Mouse (Mus musculus) limb, embryonic 12.5 days (tissue): ENCODE data around the gene Acaa1a. TPM values are rescaled to one million over a fixed set of nuclear protein-coding genes. Genes with fewer than 3 reads are reported as not detected.

Experiments used
- ATAC-seq: fragments of 200-750 bp; cut with Nextera tagmentation; 2 replicates; pipeline ENCODE4 v1.8.0; 2017; ENCODE audit warnings: low read depth, moderate TSS enrichment; ENCODE audit not compliant: insufficient number of reproducible peaks, insufficient read depth, low FRiP score, low TSS enrichment
- H3K27ac ChIP-seq: fragments of 300-500 bp; sonication (generic); 2 replicates; pipeline ENCODE4 v1.5.1; 2016; ENCODE audit warnings: mild to moderate bottlenecking, moderate library complexity
- H3K27me3 ChIP-seq: fragments of 300-500 bp; sonication (generic); 2 replicates; pipeline ENCODE4 v1.6.1; 2016; ENCODE audit warnings: mild to moderate bottlenecking, moderate library complexity
- H3K36me3 ChIP-seq: fragments of 300-500 bp; sonication (generic); 2 replicates; pipeline ENCODE4 v1.6.1; 2016; ENCODE audit warnings: mild to moderate bottlenecking, moderate library complexity
- H3K4me1 ChIP-seq: fragments of 300-500 bp; sonication (generic); replicated peaks from 2 replicates; pipeline ENCODE4 v1.6.1; 2016
- H3K4me2 ChIP-seq: fragments of 300-500 bp; sonication (generic); 2 replicates; pipeline ENCODE4 v1.6.1; 2016; ENCODE audit warnings: mild to moderate bottlenecking, moderate library complexity
- H3K4me3 ChIP-seq: fragments of 300-500 bp; sonication (generic); replicated peaks from 2 replicates; pipeline ENCODE4 v1.5.1; 2016; ENCODE audit warnings: mild to moderate bottlenecking
- H3K9ac ChIP-seq: fragments of 300-500 bp; sonication (generic); replicated peaks from 2 replicates; pipeline ENCODE4 v1.6.1; 2016; ENCODE audit warnings: mild to moderate bottlenecking, moderate library complexity
- H3K9me3 ChIP-seq: fragments of 300-500 bp; sonication (generic); 2 replicates; pipeline ENCODE4 v1.6.1; 2016; ENCODE audit warnings: mild to moderate bottlenecking, moderate library complexity
- WGBS: fragments of 180-500 bp; shearing (Covaris S2); methylation state at CpG from one replicate; pipeline ENCODE4 v1.1.7; 2016; 5-methylcytosine and 5-hydroxymethylcytosine counted together
- polyA plus RNA-seq: library from polyadenylated mRNA; unstranded; fragments of >200 nt; fragmentation: Nextera tagmentation; extraction: Ambion mirVana; gene quantifications from 2 replicates; pipeline ENCODE4 v1.2.1, GENCODE M21; 2016

Acaa1a gene
- polyA plus RNA-seq, 1 experiment from 2014 or later = 81.3 TPM

DNA sequence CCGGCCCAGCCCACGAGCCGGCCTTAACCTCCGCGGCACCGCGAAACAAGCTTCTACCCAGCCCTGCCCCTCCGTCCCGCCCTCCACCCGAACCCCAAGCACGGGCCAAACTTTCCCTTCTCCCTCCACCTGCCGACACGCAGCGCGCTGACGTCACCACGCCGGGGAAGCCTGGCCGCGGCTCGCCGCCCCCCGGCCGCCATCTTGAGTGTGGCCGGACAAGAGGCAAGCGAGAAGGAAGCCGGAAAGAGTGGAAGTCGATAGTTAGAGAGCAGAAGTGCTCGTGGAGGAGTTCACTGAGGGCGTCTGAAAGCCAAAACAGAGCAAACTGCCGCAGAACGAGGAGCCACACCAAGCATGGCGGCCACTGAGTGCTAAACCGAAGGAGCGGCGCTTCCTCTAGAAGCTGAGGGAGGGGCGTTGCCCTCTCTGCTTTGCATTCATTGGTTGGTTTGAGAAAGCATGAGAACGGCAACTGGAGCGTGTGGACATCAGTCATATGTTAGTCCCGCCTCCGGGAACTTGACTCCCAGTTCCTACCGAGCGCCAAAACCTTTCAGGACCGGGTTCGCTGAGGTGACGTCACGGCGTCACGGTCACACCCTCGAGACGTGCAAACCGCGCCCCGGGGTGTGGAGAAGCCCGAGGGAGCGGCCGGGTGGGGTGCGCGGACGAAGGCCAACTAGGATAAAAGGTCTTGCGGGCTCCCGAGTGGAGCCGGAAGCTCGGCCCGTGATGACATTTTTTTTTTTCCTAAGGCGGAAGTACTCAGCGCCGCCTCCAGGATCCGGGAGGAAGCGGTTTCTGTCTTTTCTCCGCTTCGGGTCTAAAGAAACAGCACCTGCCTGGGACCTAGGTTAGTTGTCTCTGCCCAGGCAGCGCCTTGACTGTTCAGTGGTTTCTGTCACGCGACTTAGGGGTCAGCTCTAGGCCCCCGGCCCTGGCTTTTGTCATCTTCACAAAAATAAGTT is 16.9 kb upstream of the Acaa1a start, which contains the start of gene Oxsr1:
Oxsr1 (minus strand) TSS at position 139 of the 971 bp plus-strand sequence.
- Histone ChIP-seq H3K9ac (peak within 1 kb of the TSS; percentile 77), H3K4me1 (peaks cover 16% of the 10 kb centered on the region), H3K27ac (peak within 1 kb of the TSS; percentile 84), H3K4me2 (peak within 1 kb of the TSS; percentile 92), H3K9me3 (no peaks in the 10 kb centered on the region), H3K36me3 (peaks cover 5% of the 10 kb centered on the region; the same call in 1 of the 2 replicates), H3K4me3 (peak within 1 kb of the TSS; percentile 88), H3K27me3 (no peaks in the 10 kb centered on the region)
- WGBS = under 1% methylated on average over 76 of the region's 76 CpGs
- peak; percentile 97 for ATAC-seq

DNA sequence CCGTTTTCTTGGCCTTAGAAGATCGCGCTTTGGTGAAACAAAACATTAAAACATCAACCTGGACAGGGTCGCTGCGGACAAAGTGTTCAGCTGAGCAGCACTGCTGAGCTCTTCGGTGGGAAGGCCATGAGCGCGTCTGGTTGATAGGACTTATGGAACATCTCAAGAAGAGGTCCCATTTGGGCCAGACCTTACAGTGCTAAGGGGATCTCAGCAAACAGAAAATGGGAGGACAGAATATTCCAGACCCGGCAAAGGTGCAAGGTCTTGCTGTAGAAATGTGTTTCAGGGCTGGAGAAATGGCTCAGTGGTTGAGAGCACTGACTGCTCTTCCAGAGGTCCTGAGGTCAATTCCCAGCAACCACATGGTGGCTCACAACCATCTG is 16.2 kb upstream of the Acaa1a start:
- H3K9me3 ChIP-seq = no peaks in the 10 kb centered on the region
- H3K27me3 ChIP-seq = no peaks in the 10 kb centered on the region
- peaks cover 3% of the 10 kb centered on the region; the same call in 1 of the 2 replicates for H3K36me3 ChIP-seq
- peak overlapping the region; percentile 84 for H3K27ac ChIP-seq
- peak overlapping the region; percentile 77 for H3K9ac ChIP-seq
- no peak for ATAC-seq
- H3K4me1 ChIP-seq = peaks cover 16% of the 10 kb centered on the region
- WGBS = 11% methylated on average over 9 of the region's 9 CpGs
- H3K4me2 ChIP-seq = peak overlapping the region; percentile 92
- peak overlapping the region; percentile 88 for H3K4me3 ChIP-seq

DNA sequence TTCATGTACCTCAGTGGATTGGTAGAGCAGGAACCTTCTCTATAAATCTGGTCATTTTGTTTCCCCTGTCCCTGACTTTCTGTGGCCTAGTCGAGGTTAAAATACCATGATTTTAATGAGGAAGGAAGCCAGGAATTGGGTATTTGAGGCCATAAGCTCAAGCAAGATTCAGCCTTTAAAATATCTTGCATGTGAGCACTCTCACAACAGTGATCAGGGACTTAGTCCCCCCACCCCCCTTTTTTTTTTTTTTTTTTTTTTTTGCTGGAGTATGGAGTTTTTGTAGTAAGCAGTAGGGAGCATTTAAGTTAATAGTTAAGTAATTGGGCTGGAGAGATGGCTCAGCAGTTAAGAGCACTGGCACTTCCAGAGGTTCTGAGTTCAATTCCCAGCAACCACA is 15.3 kb upstream of the Acaa1a start:
- Histone ChIP-seq H3K36me3 (no peaks in the 10 kb centered on the region), H3K9me3 (no peaks in the 10 kb centered on the region), H3K4me2 (no peak overlapping the region), H3K9ac (no peak overlapping the region), H3K27ac (no peak overlapping the region), H3K27me3 (no peaks in the 10 kb centered on the region), H3K4me1 (peaks cover 16% of the 10 kb centered on the region), H3K4me3 (no peak overlapping the region)
- no peak for ATAC-seq
- 77% methylated on average over 1 of the region's 1 CpGs for WGBS

DNA sequence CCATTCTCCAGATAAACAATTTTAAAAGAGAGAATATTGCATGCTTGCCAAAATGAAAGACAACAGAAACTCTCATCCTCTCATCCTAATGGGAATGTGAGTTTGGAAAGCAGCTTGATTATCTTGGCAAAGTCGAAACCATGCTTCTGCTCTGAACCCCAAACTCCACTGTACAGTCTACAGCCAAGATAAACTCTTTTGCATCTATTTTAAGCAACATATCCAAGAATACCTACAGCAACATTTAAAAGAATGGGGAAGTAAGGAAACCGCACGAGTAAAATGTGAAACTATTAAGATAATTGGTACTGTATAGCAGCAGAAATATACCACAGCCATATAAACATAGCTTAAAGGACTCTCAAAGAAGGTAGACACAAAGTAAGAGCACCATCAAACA is 11.0 kb upstream of the Acaa1a start:
- H3K9me3 ChIP-seq = no peaks in the 10 kb centered on the region
- H3K27ac ChIP-seq = no peak overlapping the region
- H3K36me3 ChIP-seq = no peaks in the 10 kb centered on the region
- H3K4me2 ChIP-seq = no peak overlapping the region
- H3K9ac ChIP-seq = no peak overlapping the region
- H3K4me1 ChIP-seq = no peaks in the 10 kb centered on the region; the same call in 1 of the 2 replicates
- no peak for ATAC-seq
- 79% methylated on average over 3 of the region's 3 CpGs for WGBS
- no peaks in the 10 kb centered on the region for H3K27me3 ChIP-seq
- H3K4me3 ChIP-seq = no peak overlapping the region

DNA sequence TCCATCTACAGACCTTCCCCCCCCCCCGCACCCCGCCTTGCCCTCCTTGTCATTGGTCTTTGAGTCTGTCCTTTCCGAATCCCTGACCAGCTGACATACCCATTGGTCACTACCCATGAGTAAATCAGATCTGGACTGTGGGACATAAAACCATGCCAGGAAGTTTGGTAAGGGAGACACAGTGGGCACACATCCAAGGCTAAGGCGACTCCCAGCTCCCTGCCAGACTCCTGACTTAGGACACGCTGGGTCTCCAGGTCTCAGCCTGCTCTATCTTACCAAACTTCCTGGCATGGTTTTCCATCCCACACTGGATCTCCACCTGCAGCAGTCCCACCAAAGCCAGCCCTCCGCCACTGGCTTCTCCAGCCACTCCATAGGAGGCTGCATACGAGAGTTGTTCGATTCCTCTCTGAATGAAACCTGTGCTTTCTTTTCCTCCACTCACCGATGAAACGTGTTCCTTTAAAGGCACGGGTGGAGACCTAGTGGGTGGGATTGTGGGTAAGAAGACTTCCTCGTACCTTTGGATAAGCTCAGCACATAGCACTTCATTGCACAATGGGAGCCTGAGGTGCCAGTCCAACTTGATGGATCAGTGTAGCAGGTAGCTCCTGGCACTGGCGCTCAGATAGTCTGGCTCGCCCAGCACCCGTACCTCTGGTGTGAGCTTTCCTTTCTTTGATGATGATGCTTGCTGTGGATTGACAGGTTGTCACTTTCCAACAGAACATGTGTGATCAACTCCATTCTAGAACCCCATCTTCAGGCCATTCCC is 9.1 kb upstream of the Acaa1a start:
- WGBS = 91% methylated on average over 15 of the region's 15 CpGs
- no peak overlapping the region for H3K27ac ChIP-seq
- no peak for ATAC-seq
- H3K4me2 ChIP-seq = no peak overlapping the region
- H3K9ac ChIP-seq = no peak overlapping the region
- no peak overlapping the region for H3K4me3 ChIP-seq
- no peaks in the 10 kb centered on the region for H3K4me1 ChIP-seq
- H3K27me3 ChIP-seq = no peaks in the 10 kb centered on the region
- no peaks in the 10 kb centered on the region for H3K36me3 ChIP-seq
- no peaks in the 10 kb centered on the region for H3K9me3 ChIP-seq

DNA sequence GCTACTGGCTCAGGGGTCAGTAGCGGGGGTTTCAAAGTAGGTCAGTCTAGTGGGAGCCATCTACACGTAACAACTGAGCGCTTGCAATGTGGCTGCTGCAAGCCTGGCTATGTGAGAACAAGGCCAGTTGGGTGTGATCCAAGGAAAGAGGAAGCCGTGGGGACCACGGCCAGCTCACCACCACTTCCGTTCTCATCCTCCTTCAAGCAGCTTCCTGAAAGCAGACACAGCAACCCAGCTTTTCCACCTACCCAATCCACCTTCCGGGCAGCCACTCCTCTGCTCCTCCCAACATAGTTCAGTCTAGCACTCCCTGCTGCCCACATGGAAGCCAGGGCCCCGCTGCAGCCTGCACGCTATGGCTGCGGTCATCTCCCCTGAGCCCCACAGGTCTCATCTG is 5.2 kb upstream of the Acaa1a start:
- Histone ChIP-seq H3K36me3 (no peaks in the 10 kb centered on the region), H3K4me1 (no peaks in the 10 kb centered on the region; the same call in 1 of the 2 replicates), H3K9me3 (no peaks in the 10 kb centered on the region), H3K4me2 (no peak overlapping the region), H3K4me3 (no peak overlapping the region), H3K27ac (no peak overlapping the region), H3K9ac (no peak overlapping the region), H3K27me3 (peaks cover 4% of the 10 kb centered on the region; the same call in 1 of the 2 replicates)
- ATAC-seq = no peak
- 61% methylated on average over 10 of the region's 10 CpGs for WGBS

DNA sequence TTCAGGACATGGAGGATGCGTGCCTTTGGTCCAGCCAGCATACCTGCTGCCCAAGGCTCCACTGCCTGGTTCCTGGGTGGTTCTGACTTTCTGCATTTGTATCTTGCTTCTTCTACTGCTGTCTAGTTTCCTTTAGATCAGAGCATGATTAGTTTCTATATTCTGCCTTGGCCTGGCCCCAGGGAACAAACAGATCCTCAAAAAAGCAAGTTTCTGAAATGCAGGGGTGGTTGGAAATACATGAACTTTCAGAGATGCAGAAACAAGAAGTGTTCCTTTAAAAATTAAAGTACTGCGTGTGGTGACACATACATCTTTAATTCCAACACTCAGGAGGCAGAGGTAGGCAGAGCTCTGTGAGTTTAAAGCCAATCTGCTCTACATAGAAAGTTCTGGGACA is 4.6 kb upstream of the Acaa1a start:
- Histone ChIP-seq H3K27me3 (peaks cover 4% of the 10 kb centered on the region; the same call in 1 of the 2 replicates), H3K4me1 (no peaks in the 10 kb centered on the region; the same call in 1 of the 2 replicates), H3K36me3 (no peaks in the 10 kb centered on the region), H3K9ac (no peak overlapping the region), H3K4me2 (no peak overlapping the region), H3K9me3 (no peaks in the 10 kb centered on the region), H3K4me3 (no peak overlapping the region), H3K27ac (no peak overlapping the region)
- 81% methylated on average over 2 of the region's 2 CpGs for WGBS
- no peak for ATAC-seq

DNA sequence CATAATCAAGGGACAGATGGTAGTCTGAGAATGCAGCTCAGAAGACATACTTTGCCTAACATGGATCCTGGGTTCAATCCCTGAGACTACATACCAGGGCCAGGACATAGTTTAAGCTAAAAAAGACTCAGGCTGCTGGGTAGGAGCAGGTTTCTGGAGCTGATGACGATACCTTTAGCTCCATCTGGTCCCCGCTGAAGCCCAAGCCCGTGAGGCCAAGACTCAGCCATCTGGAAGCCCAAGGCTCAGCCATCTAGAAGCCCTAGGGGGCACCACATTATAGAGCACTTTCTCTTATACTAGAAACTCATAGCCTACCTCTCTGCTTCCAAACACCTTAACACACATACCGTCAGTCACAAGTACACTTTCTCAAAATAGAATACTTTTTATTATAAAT is 3.9 kb upstream of the Acaa1a start:
- H3K9me3 ChIP-seq = no peaks in the 10 kb centered on the region
- no peak for ATAC-seq
- H3K27me3 ChIP-seq = peaks cover 4% of the 10 kb centered on the region; the same call in 1 of the 2 replicates
- no peaks in the 10 kb centered on the region for H3K36me3 ChIP-seq
- no peak overlapping the region for H3K9ac ChIP-seq
- 81% methylated on average over 4 of the region's 4 CpGs for WGBS
- H3K4me1 ChIP-seq = peaks cover 6% of the 10 kb centered on the region; the same call in 1 of the 2 replicates
- H3K27ac ChIP-seq = no peak overlapping the region
- H3K4me3 ChIP-seq = no peak overlapping the region
- H3K4me2 ChIP-seq = no peak overlapping the region

DNA sequence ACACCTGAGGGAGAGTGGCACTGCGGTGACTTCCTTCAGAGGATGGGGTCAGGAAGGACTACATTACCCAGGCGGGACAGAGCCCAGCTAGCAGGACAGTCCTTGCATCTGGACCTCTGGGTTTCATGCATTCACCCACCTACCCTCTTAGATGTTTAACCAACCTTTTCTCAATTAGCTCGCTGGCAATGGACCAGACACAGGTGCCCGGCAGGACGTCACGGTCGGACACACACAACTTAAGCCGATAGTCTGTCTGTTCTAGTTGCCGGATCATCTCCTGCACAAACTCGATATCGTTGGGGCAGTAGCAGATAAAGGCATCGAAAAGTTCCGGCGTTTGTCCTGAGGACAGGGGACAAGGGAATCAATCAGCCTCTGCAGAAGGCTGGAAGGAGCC is 1.6 kb upstream of the Acaa1a start:
- Histone ChIP-seq H3K27ac (no peak overlapping the region), H3K36me3 (no peaks in the 10 kb centered on the region; the same call in 1 of the 2 replicates), H3K27me3 (peaks cover 4% of the 10 kb centered on the region; the same call in 1 of the 2 replicates), H3K9me3 (no peaks in the 10 kb centered on the region), H3K4me1 (peaks cover 14% of the 10 kb centered on the region), H3K4me2 (no peak overlapping the region), H3K9ac (no peak overlapping the region), H3K4me3 (no peak overlapping the region)
- 90% methylated on average over 14 of the region's 14 CpGs for WGBS
- ATAC-seq = no peak

DNA sequence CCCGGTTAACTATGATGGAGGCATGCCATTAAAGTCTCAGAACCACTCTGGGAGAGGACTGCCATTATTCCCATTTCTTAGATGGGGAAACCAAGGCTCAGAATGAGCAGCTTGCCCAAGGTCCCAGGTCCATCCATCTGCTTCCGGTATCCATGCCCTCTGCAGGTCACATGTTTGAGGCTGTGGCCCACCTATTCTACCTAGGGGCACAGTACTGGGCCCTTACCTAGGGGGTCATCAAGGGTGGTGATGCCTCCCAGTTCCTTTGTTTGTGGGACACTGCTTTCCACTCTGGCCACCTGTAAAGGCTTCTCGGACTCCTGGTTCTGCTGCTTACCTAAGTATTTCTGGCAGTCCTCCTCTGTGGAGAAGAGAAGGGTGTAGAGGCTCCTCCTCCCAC is 1.1 kb upstream of the Acaa1a start:
- Histone ChIP-seq H3K9ac (no peak overlapping the region), H3K4me3 (no peak overlapping the region), H3K27ac (no peak overlapping the region), H3K4me2 (no peak overlapping the region), H3K4me1 (peaks cover 14% of the 10 kb centered on the region), H3K27me3 (peaks cover 4% of the 10 kb centered on the region; the same call in 1 of the 2 replicates), H3K36me3 (peaks cover 5% of the 10 kb centered on the region), H3K9me3 (no peaks in the 10 kb centered on the region)
- no peak for ATAC-seq
- 93% methylated on average over 3 of the region's 3 CpGs for WGBS

DNA sequence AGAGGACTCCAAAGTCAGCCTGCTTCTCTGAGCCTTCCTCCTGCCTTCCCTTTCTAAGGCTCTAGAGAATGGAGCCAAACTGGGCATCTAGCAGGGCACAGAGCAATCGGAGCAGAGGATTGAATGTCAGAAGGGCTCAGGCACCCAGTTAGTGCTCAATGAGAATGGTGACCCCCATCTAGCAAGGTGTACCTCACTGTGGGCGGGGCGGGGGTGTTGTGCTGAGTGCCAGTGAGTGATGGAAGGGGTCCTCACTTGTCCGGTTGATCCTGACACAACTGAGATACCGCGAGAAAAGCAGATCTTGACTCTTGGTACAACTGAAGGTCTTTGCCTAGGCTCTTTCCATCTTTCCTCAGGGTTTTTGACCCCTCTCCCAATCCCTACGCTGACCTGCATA is 370 bp upstream of the Acaa1a start:
- Histone ChIP-seq H3K9me3 (no peaks in the 10 kb centered on the region), H3K4me1 (peaks cover 14% of the 10 kb centered on the region), H3K36me3 (peaks cover 12% of the 10 kb centered on the region), H3K9ac (no peak overlapping the region), H3K27me3 (peaks cover 4% of the 10 kb centered on the region; the same call in 1 of the 2 replicates), H3K4me3 (peak overlapping the region; percentile 84), H3K27ac (no peak overlapping the region), H3K4me2 (peak overlapping the region; percentile 77)
- WGBS = 53% methylated on average over 7 of the region's 7 CpGs
- no peak for ATAC-seq
